Mouse (Mus musculus) ES-E14 (cell line): ENCODE results near the gene Clstn1.

Experiments
- HCFC1 ChIP-seq: IDR thresholded peaks from 2 replicates; pipeline ENCODE4 v1.6.1; 2012; ENCODE audit warnings: low read length, inconsistent platforms, borderline replicate concordance; ENCODE audit not compliant: insufficient read depth
- ZC3H11A ChIP-seq: IDR thresholded peaks from 2 replicates; pipeline ENCODE4 v1.6.1; 2012; ENCODE audit warnings: low read depth, mild to moderate bottlenecking, inconsistent platforms, low read length, borderline replicate concordance
- ZNF384 ChIP-seq: IDR thresholded peaks from 2 replicates; pipeline ENCODE4 v1.6.1; 2012; ENCODE audit warnings: low read depth, low read length, inconsistent platforms

DNA sequence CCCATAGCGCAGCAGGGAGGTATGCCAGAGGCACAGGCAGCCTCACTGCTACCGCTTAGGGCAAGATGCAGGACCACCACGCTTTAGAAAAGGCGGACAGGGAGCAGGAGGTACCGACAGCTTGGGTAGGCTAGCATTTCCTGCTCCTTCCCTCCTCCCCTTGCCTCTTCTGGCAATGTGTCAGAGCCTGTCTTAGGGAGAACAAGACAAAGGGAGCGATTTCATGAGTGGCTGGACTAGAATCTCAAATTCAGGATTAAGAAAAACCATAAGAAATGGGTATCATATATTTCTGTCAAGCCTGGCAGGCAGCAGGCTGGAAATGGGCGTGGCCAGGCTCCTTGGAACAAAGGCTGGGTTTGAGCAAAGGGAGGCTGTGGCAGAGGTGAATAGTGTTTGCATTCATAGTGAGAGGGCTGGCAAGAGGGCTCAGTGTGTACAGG is 23.3 kb upstream of the Clstn1 start:
- TF ChIP-seq ZNF384 (no peak), ZC3H11A (no peak), HCFC1 (no peak)
